Mouse (Mus musculus) right cerebral cortex, postnatal 36 days (tissue): ENCODE results near the gene Epha8.

Experiments used
- DNase-seq, 2 experiments: peaks; one replicate each; pipeline ENCODE4 v3.0.0; 2022; ENCODE audit warnings: low spot score in 2 of 2, mixed read lengths in 1 of 2

Gene Epha8

DNA sequence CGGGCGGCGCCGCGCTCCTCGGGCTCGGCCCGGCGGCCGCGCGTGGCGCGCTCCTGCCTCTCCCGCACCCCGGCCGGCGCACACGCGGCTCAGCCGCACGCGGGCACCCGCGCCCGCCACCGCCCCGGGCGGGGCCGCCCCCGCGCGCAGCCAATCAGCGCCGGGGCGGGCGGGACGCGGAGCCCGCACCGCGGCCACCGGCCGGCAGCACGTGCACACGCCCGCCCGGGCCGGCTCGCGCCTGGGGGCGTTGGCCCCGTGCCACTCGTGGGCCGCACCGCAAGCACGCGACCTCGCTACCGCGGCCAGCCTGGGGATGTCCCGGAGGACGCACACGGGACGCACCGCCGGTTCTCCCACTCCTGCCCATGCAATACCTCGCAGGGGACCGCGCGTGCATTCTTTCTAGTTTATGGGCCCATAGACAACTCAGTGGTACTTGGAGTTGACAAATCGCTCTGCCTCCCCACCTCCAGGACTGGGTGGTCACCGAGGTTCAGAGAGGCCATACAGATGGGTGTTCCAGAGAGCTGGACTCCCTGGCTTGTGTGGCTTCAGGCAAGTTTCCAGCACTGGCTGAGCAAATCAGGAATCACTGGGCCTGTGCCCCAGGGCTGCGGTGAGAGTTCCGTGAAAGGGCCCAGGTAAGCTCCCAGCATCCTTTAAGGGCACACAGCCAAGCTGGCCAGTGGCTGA is at the start of gene Epha8:
TSS of gene Epha8 (minus strand) at position 66 of the 696 bp plus-strand sequence.
- no peak for DNase-seq

DNA sequence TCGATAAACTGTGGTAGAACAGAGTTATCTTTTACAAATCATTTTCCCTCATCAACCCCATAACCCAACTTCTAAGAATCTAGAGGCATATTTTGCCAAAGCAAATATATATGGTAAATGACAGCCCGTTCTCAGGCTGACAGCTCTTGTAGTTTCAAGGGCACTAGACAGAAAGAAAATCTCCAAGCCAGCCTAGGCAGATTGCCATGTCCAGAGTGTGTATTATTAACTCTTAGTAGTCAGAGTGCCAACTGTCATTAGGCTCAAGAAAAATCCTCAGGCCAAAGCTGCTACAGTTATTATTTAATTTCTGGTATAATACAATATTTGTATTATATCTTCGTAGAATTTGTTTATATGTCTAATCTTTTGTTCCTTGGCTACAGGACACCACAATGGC is 45.2 kb upstream of the Epha8 start:
- DNase-seq, result no peak

DNA sequence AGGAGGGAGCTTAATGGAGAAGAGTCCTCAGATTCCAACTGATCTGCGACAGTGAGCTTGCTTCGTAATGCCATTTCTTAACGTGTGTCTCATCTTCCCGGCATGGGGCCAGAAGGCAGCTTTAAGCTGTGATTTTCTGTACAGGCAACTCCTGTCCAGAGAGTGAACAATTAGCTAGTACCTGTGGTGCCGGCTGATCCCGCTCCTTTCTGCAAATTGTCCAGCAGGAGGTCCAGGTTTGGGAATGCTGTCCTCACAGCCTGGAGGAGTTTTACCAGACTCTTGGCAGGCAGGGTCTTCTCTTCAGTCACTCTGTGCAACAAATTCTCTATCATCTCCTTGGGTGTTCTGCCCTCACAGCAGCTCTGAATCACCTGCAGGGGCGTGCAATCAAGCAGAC is 44.4 kb upstream of the Epha8 start:
- no peak for DNase-seq

DNA sequence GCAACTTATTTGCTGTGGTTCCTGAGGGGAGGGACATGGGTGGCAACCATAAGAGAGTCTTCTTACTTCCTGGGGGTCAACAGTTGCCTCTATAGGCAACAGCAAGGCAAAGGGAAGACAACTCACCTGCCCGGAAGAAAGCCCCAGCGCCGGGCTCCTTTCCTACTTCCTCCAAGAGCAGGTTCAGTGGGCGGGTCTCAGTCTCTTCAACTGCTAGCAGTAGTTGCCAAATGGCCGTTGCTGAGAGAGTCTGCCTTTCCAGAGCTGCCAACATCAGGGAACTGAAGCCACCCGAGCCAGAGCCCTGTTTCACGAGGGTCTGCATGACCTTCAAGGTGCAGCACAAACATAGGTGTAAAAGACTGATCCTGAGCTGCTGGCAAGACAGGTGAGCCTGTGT is 41.8 kb upstream of the Epha8 start:
- DNase-seq, result no peak

DNA sequence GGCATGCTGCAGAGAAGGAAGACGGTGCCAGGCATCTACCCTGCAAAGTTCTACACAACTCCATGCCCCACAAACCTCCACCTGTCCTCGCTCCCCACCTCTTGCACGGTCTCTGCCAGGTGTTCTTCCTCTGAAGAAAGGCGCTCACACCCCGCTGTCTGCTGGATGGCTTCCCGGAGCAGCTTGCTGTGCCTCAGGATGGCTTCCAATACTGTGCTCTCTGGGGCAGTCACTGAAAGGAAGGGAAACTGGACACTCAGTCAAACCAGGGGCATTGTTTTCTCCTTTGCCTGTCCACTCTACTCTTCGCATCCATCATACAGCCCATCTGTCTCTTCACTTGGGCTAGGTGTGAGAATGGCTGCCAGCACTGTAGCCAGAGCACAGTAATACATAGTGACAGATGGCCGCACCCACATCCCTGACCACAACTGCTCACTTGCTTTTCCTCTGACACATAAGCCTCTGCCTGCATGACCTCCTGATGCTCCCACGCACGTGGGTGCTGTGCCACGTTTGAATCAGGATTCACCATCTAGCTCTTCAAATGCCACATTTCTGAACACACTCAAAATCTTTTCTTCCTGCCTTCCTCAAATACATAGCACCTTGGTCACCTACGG is 41.2 kb upstream of the Epha8 start:
- peak; percentile 19 to 22 for DNase-seq

DNA sequence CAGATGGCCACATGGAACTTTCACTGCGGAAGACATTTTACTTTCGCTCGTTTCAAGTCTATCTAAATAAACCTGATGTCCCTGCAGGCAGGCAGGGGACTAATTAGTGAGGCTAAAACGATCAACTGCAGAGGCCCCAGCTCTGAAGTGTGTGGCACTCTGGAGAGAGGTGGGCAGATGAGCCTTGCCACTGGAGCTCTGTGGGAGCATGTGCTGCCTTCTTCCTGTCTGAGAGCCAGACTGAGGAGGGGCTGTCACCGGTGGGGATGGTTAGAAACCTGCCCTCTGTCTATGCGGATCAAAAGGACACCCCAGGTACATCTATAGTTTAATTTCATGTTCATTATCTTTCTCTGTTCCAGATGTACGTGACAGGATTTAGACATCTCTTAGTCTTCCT is 40.3 kb upstream of the Epha8 start:
- no peak for DNase-seq

DNA sequence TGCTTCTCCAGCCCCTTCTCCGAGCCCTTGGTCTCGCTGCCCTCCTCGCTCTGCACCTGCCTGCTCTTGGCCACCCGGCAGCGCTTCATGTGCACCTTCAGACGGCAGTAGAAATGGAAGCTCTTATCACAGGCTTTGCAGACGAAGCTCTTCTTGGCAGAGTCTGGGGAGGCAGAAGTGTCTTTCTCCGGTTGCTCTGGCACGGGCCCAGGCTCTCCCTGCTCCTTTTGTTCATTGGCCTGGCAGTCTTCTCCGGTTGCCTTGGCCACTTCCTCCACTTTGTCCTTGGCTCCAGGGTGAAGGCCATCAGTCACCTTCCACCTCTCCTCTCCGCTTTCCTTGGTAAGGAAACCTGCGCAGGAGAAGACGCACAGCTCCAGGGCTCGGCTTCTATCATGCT is 38.7 kb upstream of the Epha8 start:
- DNase-seq, result no peak

DNA sequence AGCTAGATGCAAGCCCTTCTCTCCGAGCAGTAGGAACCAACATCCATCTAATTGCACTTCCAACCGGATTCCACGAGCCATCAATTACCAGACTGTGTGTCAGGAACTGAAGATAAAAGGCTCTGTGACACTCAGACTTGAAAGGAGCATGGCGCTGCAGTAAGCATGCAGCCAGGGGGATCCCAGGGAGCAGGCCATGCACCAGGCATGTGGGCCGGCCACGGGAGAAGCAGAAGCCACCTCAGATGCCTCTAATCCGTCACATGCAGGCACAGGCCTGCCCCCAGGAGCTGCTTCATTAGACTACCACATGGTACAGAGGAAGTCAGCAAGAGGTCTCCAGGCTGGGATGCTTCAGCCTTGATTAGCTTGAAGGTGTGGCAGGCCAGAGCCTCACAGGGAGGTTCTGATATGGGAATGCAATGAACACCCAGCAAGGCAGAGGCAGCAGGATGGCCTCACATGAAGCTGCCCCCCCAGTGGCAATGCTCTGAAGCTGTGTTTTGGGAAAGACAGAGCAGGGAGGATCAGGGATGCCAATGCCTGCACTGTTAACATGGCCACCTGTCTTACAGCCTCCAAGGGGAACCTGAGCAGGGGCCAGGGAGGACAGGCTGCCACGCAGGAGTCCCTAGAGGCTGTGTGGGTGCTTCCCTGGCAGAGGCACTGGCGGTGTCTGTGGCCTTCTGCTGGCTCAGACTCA is 25.5 kb upstream of the Epha8 start:
- no peak for DNase-seq

DNA sequence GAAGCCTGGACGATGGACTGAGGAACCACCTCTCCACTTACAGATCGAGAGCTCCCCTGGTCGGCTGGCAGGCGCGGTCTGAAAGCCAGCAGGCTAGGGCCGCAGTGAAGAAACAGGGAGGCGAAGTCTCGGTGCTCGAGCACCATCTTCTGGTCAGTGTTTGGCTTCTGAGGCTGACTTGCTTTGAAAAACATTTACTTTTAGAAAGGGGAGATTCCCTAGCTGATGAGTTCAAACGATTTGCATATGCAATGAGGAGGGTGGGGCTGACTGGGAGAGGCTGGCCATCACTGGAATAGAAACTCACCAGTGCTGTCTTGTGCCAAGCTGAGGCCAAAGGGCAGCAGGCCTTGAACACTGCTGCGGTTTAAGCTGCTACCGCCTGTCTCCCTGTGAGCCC is 24.7 kb upstream of the Epha8 start:
- DNase-seq, result peak; percentile 24 to 30

DNA sequence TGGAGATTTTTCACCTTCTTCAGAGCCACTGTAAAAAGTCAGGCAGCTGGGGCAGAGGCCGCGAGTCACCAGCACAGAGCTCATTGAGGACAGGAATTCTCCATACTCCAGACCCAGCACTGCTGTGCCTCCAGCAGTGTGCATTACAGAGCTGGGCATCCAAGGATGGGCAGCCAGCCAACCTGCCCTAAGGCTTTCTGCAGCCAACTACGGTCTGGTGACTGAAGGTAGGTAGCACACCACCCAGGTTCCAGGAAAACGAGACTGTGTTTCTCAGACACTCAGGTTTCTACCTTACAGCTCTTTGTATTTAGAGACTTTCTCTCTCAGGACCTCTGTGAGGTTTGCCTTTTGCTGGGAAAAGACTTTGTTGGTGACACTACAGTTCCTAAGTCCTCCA is 24.3 kb upstream of the Epha8 start:
- no peak for DNase-seq

DNA sequence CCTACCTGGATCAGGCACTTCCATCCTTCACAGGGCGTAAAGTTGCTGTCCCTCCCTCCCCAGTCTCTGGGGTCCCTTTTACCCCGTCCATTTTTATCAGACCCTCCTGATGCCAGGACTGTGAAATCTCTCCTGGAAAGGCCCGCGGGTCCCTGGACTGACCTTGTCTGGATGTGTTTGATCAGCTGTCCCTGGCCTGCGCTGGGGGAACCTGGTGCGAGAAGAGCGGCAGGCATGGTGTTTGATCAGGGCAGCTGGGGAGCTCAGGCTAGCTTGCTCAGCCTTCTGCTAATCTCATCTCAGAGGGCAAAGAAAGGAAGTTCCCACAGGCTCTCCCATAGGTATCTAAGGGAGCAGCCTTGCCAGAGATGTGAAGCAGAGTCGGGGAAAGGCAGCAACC is 20.6 kb upstream of the Epha8 start:
- DNase-seq, result no peak

DNA sequence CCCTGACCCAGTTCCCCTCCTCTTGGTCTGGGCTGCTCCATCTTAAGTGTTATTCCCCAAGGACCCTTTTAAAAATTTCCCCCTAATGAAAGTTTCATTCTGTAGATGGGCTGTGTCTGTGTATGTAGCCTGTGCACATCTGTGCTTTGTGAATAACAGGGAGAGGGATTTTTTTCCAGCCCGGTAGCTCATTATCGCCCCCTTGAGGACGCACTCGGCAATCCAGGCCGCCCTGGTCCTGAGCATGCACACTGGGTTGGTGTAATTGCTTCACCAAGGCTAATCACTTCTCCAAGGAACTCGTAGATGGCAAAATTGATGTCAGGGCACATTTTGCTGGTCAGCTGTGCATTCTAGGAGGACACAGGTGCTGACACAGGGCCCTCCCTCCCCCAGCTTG is 14.3 kb upstream of the Epha8 start:
- DNase-seq, result no peak

DNA sequence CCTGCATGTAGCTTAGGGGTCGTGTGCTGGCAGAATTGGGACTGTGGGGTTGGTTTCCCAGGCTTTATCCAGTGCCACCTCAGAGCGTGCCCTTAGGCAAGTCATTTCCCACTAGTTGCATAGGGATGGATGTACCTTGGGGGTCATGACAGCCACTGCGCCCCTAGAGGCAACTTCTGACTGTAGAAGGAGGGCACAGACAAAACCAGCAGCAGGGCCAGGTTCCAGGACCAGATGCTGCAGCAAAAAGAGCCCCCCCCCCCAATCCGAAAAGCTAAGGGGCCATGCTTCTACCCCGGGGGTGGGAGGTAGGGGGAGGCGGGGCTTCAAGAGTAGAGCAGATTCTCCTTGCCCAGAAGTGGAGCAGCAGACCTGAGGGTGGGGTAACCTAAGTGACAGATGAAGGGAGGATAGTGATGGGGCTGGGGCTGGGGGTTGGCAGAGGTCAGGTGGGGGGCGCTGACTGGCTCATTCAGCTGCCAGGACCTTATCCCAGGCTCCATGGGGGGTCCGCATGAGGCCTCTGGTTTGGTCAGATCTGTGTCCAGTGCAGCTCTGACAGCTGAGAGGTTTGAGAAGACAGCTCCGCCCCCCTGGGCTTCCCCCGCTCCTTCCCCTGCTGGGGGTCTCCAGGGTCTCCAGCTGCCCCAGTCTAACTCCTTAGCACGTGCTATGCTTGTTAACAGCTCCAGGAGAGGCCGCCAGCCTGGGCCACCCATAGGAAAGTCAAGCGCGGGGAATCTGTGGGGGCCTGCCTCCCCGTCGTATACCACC is 13.1 kb upstream of the Epha8 start:
- DNase-seq, result no peak

DNA sequence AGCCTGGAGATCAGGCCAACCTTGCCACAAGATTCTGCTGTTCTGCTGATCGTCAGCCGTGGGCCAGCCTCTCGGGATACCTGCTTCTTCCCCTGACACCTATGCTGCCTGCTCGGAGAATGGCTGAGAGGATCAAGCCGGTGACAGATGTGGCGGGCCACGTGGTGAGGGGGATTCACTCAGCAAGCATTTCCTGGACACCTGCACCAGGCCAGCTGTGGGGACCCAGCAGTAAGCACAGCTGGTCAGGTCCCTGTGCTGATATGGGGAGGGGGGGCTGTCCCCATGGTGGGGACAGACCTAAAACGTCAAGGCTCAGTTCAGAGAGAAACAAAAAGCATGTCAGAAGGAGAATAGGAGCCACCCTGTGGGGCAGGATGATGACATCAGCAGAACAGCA is 12.5 kb upstream of the Epha8 start:
- DNase-seq, result no peak

DNA sequence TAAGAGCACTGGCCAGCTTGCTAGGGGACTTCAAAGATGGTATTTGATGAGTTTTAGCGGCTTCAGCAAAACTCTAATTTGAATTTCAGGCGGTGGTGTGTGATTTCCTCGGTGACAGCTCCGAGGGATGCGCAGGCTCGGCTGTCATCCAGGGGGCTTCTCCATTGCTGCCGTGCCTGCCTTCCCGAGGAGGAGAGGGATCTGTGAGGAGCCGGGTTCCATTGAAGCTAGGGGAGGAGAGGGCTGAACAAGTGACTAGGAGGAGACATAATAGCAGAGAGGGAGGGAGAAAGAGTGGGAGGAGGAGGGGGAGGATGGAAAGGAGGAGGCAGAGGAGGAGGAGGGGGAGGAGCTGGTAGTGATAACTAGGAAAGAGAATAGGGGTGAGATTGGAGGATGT is 10.9 kb upstream of the Epha8 start:
- DNase-seq, result no peak

DNA sequence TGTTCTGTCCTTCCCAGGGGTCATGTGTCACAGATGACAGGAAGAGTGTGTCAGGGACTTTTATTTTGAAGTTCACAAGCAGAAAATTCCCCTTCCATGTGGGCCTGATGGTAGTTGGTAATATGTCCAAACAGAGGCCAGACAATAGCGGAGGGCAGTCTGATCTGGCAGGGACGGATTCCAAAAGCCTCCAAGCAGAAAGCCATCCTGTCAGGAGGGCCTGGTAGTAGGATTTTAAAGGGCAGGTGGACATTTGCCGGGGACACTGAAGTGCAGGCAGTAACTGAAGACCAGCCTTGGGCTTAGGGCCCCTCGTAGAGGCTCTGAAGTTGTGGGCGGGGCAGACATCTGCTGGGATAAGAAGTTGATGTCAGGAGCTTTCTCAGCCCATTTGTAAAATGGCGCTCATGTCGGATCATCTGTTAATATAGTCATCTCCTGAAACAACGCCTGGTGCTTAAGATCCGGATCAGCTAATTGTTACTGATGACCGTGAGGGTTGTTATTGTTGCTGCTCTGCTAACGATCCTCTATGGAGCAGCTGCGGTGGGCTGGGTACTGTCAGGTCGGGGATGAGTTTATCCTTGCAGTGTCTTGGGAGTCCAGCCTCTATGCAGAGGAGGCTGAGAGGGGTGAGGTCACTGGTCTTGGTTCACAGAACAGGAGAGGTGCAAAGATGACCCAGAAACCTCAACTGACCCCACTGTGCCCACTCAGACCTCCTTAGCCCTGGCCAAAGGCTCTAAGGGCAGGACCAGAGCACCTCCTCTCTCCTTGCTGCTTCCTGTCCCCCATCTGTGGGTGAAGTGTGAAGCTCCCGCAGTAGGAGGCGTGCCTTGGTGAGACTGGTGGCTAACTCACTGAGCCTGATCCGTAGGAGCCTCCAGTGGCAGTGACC is 10.1 kb upstream of the Epha8 start:
- no peak for DNase-seq

DNA sequence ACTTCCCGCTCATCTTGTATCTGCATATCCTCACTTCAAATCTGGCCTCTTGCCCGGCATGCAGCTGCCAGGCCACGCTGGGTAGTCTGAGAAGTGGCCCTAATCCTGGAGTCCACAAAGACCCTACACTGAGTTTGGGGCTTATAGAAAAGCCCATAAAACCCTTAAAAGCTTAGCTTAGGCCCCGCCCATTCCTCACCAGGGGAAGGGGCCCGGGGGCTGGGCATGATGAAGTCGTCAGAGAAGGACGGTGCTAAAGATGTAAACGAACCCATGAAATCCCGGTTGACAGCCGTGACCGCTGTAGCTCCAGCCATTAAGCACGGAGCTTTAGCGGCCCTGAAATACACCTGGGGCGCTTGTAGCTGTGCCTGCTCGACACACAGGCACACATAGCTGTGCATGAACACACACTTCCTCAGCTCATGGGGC is 8.4 kb upstream of the Epha8 start:
- DNase-seq, result no peak

DNA sequence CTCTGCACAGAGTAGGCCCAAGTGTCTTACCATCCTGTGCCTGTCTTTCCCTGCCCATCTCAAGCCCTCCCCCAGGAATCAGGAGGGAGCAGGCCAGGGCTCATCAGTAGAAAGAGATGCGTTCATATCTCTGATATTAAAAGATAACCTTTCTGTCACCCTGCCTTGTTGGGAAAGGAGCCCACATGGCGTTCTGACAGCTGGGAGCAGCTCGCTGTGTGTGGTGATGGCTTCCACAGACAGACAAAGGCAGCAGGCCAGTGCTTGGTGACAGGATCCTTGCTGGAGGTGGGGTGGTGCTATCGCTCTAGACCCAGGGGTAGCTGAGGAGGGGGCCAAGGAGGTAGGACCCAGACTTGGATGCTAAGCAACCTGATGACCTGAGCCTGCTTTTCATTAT is 5.8 kb upstream of the Epha8 start:
- no peak for DNase-seq

DNA sequence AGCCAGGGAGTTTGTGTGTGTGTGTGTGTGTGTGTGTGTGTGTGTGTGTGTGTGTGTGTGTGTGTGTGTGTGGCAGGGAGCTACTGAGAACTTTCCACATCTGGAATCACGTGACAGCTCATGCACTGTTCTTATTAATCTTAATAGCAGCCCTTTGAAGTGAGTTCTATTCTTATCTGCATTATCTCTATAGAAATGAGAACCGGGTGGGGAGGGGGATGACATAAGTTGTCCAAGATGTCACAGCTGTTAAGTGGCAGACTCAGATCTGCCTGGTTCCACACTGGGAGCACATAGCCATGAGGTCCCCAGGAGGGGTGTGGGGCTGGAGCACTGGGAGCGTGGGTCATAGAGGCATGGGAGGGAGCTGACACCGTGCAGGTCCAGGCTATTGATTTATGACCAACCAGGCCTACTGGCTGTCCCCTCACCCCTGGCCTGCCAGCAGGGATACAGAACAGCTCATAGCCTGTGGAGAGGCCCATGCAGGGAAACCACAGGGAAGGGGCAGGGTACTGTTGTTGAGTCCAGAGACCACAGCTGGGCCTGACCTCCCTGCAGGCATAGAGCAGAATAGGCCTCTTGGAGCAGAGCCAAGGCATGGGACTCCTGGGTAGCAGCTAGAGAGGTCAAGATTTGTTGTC is 5.1 kb upstream of the Epha8 start:
- DNase-seq, result no peak

DNA sequence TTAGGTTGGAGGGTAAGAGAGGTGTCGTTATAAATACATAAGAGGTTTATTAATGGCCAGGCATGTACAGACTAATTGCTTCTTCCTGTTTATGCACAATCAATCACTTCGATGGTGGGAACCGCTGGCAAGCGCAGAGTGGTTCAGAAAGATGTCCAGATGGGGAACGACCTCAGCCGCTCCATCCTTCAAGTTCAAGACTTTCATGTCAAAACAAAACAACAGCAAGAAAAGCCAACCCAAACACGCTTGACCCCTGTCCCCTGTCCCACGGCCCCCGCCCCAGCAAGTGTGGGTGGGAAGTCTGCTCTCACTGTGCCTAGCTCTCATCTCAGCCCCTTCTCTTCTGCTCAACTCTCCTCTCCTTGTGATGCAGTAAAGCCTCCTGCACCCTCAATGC is 4.0 kb upstream of the Epha8 start:
- no peak for DNase-seq

DNA sequence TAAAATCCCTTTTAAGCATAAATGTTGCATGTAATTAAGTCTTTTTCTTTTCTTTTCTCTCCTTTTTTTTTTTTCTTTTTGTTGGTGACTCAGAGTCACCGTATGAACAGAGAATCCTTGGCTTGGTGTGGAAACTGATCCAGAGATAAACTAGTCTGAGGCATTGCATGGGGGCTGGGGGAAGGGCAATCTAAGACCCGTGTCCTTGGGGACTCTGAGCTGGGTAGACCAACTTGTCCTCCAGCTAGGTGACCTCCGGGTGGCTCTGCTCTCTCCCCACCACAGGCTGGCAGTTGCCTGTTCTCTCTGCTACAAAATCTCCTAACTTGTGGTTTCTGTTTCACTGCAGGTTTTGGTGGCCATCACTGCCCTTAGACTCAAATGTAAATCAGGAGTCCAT is 3.5 kb upstream of the Epha8 start:
- DNase-seq, result no peak
